Mouse (Mus musculus) bone marrow macrophage, adult 2 months (primary cell): ENCODE data around the gene Ppp1cb.

ENCODE experiments used
- CTCF ChIP-seq: IDR thresholded peaks from 2 replicates; pipeline ENCODE4 v1.5.1; 2012; ENCODE audit warnings: low read depth, mild to moderate bottlenecking, low read length, moderate library complexity
- POLR2A ChIP-seq: IDR thresholded peaks from 2 replicates; pipeline ENCODE4 v1.6.1; 2012; ENCODE audit warnings: mild to moderate bottlenecking, low read depth, low read length, borderline replicate concordance

DNA sequence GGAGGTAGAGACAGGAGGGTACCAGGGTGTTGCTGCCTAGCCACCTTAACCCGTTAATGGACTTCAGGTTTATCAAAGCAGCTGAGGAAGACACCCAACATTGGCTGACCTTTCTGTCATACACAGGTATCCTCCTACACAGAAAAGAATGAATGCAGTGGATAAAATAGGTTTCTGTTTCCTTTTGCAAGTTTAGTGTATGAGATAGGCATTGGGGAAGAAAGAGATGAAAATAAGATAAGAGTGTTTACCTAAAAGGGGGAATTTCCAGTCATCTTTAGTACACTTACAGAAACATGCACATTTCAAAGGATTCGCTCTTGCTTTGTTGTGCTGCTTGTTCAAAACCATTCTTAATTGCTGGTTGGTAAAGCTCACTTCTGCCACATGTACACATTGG, 29.4 kb downstream of the Ppp1cb start:
- TF ChIP-seq POLR2A (no peak), CTCF (no peak)
